Mouse (Mus musculus): ENCODE data around the gene Sstr4. TPM values are rescaled to one million over a fixed set of nuclear protein-coding genes. Genes with fewer than 3 reads are reported as not detected.

Sstr4 gene
- polyA plus RNA-seq (2012), result not detected in 2 replicates

DNA sequence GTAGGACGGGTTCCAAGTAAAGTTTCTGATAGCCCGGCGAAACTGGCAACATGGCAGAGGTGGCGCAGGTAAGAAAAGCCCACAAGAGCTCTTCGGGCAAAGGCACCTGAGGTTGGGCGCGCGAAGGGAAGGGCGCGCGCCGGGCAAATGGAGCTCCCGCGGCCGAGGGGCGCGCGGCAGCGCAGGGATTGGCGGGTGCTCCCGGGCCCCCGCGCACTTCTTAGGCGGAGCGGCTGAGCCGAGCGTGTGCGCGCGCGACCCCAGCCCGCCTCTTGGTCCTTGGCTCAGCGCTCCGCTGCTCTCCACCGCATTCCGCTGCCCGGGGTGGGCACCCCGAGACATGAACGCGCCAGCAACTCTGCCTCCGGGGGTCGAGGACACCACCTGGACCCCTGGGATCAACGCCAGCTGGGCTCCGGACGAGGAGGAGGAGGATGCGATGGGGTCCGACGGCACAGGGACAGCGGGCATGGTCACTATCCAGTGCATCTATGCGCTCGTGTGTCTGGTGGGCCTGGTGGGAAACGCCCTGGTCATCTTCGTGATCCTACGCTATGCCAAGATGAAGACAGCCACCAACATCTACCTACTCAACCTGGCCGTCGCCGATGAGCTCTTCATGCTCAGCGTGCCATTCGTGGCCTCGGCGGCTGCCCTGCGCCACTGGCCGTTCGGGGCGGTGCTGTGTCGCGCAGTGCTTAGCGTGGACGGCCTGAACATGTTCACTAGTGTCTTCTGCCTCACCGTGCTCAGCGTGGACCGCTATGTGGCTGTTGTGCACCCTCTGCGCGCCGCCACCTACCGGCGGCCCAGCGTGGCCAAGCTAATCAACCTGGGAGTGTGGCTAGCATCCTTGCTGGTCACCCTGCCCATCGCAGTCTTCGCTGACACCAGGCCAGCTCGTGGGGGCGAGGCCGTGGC lies at the start of gene Sstr4:
Gene Sstr4, plus strand, starts transcription at position 214 of the 921 bp plus-strand sequence.
- TF ChIP-seq TAL1 (IDR thresholded peaks at IDR 0.05; ENCODE audit: low read length), result no peak
- no peak for TF ChIP-seq GATA1 (IDR thresholded peaks at IDR 0.05; ENCODE audit: low read length)
- H3K36me3 ChIP-seq (ENCODE audit: control insufficient read depth), result no peaks in the 10 kb centered on the region

DNA sequence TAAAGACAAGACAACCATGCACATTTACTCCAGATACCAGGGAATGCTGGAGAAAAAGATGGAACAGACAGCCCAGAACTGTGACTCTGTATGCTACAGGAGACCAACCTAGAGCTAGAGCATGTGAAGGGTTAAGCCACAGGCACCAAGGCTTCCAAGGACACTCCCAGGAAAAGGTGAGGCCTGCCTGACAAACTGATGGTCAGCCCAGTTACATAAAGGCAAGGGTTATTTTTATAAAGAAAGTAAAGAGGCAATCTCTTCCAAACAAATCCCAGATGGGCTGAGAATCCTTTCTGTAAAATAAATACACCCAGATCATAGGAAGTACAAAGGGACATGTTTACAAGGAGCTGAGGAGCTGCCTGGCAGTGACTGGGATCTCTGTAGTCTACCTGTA lies 49.8 kb upstream of the Sstr4 start:
- H3K27me3 ChIP-seq (ENCODE audit: control insufficient read depth), result no peaks in the 10 kb centered on the region
- H3K4me3 ChIP-seq (replicated peaks), result no peak overlapping the region
- H3K4me1 ChIP-seq (ENCODE audit: control insufficient read depth), result no peaks in the 10 kb centered on the region
- H3K9me3 ChIP-seq (ENCODE audit: control insufficient read depth, low read length), result no peaks in the 10 kb centered on the region
- TF ChIP-seq TAL1 (IDR thresholded peaks at IDR 0.05; ENCODE audit: low read length), result no peak
- no peak for TF ChIP-seq GATA1 (IDR thresholded peaks at IDR 0.05; ENCODE audit: low read length)
- no peaks in the 10 kb centered on the region for H3K36me3 ChIP-seq (ENCODE audit: control insufficient read depth)

More for the DNA sequence above, at the start of gene Sstr4:
- Histone ChIP-seq H3K9me3 (ENCODE audit: control insufficient read depth, low read length) (0 out of 2 replicates have a peak, but pooled peaks cover 2% of the 10 kb centered on the region), H3K27me3 (ENCODE audit: control insufficient read depth) (peaks cover 27% of the 10 kb centered on the region), H3K4me1 (ENCODE audit: control insufficient read depth) (no peaks in the 10 kb centered on the region; the same call in 1 of the 2 replicates), H3K4me3 (replicated peaks) (no peak within 1 kb of the TSS)

DNA sequence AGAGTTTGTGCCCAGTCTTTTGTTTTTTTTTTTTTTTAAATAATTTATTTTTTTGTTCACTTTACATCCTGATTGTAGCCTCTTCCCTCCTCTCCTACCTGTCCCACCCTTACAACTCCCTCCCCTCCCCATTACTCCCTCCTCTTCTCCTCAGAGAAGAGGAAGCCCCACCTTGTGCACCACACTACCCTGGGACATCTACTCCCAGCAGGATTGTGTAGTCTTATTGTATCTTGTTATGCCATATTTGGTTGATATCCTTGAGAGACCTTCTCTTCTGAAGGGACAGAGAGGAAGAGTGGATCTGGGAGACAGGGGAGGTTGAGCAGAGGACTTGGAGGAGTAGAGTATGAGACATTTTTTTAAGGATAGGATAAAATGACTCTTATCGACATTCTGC lies 48.2 kb upstream of the Sstr4 start:
- Histone ChIP-seq H3K9me3 (ENCODE audit: control insufficient read depth, low read length) (no peaks in the 10 kb centered on the region), H3K4me1 (ENCODE audit: control insufficient read depth) (no peaks in the 10 kb centered on the region), H3K36me3 (ENCODE audit: control insufficient read depth) (no peaks in the 10 kb centered on the region), H3K4me3 (replicated peaks) (no peak overlapping the region), H3K27me3 (ENCODE audit: control insufficient read depth) (no peaks in the 10 kb centered on the region)
- TF ChIP-seq TAL1 (IDR thresholded peaks at IDR 0.05; ENCODE audit: low read length) (no peak), GATA1 (IDR thresholded peaks at IDR 0.05; ENCODE audit: low read length) (no peak)

DNA sequence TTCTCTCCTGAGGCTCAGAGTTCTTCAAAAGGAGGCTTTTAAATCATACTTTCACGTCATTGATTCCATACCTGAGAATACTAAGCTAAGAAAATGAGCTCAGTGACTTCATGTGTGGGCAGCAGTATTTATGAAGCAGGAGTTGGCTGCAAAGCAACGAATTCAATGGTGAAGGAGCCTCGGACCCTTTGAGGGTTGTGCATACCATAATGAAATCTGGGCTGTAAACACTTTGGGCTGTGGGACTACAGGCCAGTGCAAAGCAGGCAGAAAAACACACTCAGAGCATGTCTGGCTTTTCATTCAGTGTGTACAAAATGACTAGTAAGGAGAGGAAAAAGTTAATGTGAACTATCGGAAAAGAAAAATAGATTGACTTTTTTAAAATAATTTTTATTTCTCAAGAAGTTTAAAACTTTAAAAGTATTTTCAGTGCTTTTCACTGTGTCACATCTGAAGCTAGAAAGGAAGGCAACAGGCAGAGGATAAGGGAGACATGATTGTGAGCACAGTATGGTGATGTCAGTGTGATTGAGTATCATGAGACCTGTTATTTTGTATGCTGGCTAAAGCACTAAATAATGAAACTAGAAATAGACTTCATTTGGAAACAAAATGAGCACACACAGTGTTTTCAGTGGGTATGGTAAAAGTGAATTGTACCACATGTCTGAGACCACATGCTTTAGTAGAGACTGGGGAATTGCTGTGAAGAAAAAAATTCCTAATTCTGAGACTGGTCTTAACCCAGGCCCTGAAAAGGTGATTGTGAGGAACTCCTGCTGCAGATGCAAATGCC lies 45.4 kb upstream of the Sstr4 start:
- TF ChIP-seq GATA1 (IDR thresholded peaks at IDR 0.05; ENCODE audit: low read length), result no peak
- TF ChIP-seq TAL1 (IDR thresholded peaks at IDR 0.05; ENCODE audit: low read length), result no peak
- H3K4me3 ChIP-seq (replicated peaks), result no peak overlapping the region
- H3K9me3 ChIP-seq (ENCODE audit: control insufficient read depth, low read length), result no peaks in the 10 kb centered on the region
- no peaks in the 10 kb centered on the region for H3K4me1 ChIP-seq (ENCODE audit: control insufficient read depth)
- no peaks in the 10 kb centered on the region for H3K27me3 ChIP-seq (ENCODE audit: control insufficient read depth)
- no peaks in the 10 kb centered on the region for H3K36me3 ChIP-seq (ENCODE audit: control insufficient read depth)

DNA sequence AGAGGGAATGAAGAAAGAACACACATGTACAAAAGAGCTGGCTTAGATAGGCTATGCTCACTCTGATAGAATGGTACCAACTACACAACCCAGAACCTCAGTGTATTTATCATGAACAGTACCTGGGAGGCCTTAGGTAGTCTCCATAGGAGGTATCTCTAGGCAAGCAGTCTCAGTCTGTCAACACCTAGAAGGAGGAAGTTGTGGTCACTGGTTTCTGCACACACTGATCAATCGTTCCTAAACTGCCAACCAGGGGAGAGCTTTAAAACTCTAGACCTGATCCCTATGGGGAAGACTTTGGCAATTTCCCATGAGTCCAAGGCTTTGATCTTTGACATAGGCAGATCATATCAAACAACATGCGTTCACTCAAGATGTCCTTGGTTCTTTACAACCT lies 44.7 kb upstream of the Sstr4 start:
- TF ChIP-seq TAL1 (IDR thresholded peaks at IDR 0.05; ENCODE audit: low read length) (no peak), GATA1 (IDR thresholded peaks at IDR 0.05; ENCODE audit: low read length) (no peak)
- Histone ChIP-seq H3K27me3 (ENCODE audit: control insufficient read depth) (no peaks in the 10 kb centered on the region), H3K9me3 (ENCODE audit: control insufficient read depth, low read length) (no peaks in the 10 kb centered on the region), H3K36me3 (ENCODE audit: control insufficient read depth) (no peaks in the 10 kb centered on the region), H3K4me1 (ENCODE audit: control insufficient read depth) (no peaks in the 10 kb centered on the region), H3K4me3 (replicated peaks) (no peak overlapping the region)

DNA sequence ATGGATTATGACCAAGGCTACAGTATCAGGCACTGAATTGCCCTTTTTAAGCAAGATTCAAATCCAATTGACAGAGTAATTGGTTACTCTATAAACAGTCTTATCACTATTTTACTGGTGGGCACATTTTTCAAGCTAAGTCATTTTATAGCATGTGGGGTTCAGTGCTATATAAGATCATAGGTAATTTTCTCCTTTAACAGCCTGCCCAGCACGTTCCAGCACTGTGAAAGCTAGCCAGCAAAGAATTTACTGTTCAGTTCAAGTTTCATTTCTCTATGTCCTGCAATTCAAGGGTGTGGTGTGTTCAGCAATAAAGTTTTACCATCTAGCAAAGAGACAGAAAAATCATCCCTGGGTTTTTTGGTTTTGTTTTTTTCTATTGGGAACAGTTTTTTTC lies 42.5 kb upstream of the Sstr4 start:
- Histone ChIP-seq H3K9me3 (ENCODE audit: control insufficient read depth, low read length) (no peaks in the 10 kb centered on the region), H3K27me3 (ENCODE audit: control insufficient read depth) (no peaks in the 10 kb centered on the region), H3K4me1 (ENCODE audit: control insufficient read depth) (no peaks in the 10 kb centered on the region), H3K4me3 (replicated peaks) (no peak overlapping the region), H3K36me3 (ENCODE audit: control insufficient read depth) (no peaks in the 10 kb centered on the region)
- TF ChIP-seq TAL1 (IDR thresholded peaks at IDR 0.05; ENCODE audit: low read length), result no peak
- TF ChIP-seq GATA1 (IDR thresholded peaks at IDR 0.05; ENCODE audit: low read length), result no peak

DNA sequence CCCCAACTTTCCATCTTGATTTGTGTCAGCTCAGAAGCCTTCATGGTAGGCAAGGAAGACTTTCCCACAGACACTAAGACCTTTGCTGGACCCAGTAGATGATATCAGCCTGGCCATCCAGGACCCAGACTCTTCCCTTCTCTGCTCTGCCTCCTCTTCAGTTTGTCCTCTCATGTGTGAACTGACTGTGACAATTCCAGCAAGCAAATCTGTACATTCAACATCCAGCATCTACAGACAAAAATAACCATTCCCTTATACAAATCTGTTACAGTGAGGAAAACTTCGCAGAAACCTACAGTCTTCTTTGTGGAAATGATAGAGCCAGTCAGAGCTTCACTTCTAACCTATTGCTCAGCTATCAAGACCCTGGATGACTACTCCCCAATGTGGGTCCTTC lies 38.0 kb upstream of the Sstr4 start:
- Histone ChIP-seq H3K36me3 (ENCODE audit: control insufficient read depth) (no peaks in the 10 kb centered on the region), H3K27me3 (ENCODE audit: control insufficient read depth) (no peaks in the 10 kb centered on the region), H3K4me3 (replicated peaks) (no peak overlapping the region), H3K4me1 (ENCODE audit: control insufficient read depth) (no peaks in the 10 kb centered on the region), H3K9me3 (ENCODE audit: control insufficient read depth, low read length) (no peaks in the 10 kb centered on the region; the same call in 1 of the 2 replicates)
- no peak for TF ChIP-seq GATA1 (IDR thresholded peaks at IDR 0.05; ENCODE audit: low read length)
- no peak for TF ChIP-seq TAL1 (IDR thresholded peaks at IDR 0.05; ENCODE audit: low read length)

DNA sequence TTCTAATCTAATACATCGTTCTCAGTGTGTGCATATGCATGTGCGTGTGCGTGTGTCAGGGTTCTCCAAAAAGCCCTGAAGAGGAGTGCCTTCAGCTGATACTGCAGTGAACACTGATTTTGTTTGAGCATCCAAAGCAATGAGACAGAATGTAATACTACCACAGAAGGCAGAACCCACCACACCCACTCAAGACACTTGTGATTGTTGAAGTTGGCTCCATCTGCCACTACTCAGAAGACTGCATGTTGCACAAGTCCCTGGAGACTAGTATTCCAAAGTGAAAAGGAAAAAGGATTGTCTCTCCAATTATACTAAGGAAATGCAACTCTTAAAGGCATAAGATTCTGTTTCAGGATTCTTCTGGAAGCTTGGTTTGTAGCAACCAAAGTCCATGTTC lies 30.6 kb upstream of the Sstr4 start:
- Histone ChIP-seq H3K4me1 (ENCODE audit: control insufficient read depth) (no peaks in the 10 kb centered on the region), H3K9me3 (ENCODE audit: control insufficient read depth, low read length) (no peaks in the 10 kb centered on the region), H3K27me3 (ENCODE audit: control insufficient read depth) (no peaks in the 10 kb centered on the region), H3K4me3 (replicated peaks) (no peak overlapping the region), H3K36me3 (ENCODE audit: control insufficient read depth) (no peaks in the 10 kb centered on the region)
- TF ChIP-seq TAL1 (IDR thresholded peaks at IDR 0.05; ENCODE audit: low read length), result no peak
- no peak for TF ChIP-seq GATA1 (IDR thresholded peaks at IDR 0.05; ENCODE audit: low read length)

DNA sequence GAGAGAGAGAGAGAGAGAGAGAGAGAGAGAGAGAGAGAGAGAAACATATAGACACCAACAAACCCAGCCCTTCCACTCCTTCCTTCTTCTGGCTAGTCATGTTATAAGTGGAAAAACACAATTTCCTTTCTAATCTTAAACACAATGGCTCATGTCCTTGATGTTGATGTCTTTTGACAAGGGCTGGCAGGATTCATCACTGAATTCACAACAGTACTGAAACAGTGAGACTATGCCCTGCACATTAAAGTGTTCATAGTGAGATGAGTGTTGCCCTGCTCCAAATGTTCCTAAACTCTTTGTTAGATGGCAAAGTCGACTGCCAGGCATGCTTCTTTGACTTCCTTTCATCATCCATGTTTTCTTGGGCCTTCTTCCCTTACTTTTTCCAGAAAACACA lies 29.9 kb upstream of the Sstr4 start:
- Histone ChIP-seq H3K27me3 (ENCODE audit: control insufficient read depth) (no peaks in the 10 kb centered on the region), H3K4me1 (ENCODE audit: control insufficient read depth) (no peaks in the 10 kb centered on the region), H3K4me3 (replicated peaks) (no peak overlapping the region), H3K36me3 (ENCODE audit: control insufficient read depth) (no peaks in the 10 kb centered on the region), H3K9me3 (ENCODE audit: control insufficient read depth, low read length) (no peaks in the 10 kb centered on the region)
- TF ChIP-seq TAL1 (IDR thresholded peaks at IDR 0.05; ENCODE audit: low read length), result no peak
- TF ChIP-seq GATA1 (IDR thresholded peaks at IDR 0.05; ENCODE audit: low read length), result no peak
